Mouse (Mus musculus): ENCODE measurements around the gene Pgghg. TPM values are rescaled to one million over a fixed set of nuclear protein-coding genes. Genes with fewer than 3 reads are reported as not detected.
"Not testable (repeated sequence)": the region's sequence is repeated elsewhere in the genome, so short reads cannot be mapped to it uniquely, and the experiment has no call there.

Pgghg gene
- total RNA-seq, 2 experiments from 2014 or later = 4.5 to 4.7 TPM

- DNase-seq (ENCODE audit: extremely low spot score in 1 of 2, low spot score in 2 of 2) = no peak
- Histone ChIP-seq H3K4me3 (no peak overlapping the region), H3K27ac (no peak overlapping the region)
- TF ChIP-seq CTCF (IDR thresholded peaks at IDR 0.05) = no peak
- intact Hi-C loops (cut with DNase I) = no loop called here
These were observed 18.8 kb downstream of the Pgghg start for GRCm38 (mm10) chr7:140960026-140960425.

- TF ChIP-seq CTCF (IDR thresholded peaks at IDR 0.05) = no peak
- intact Hi-C loops (cut with DNase I) = no loop called here
- H3K4me3 ChIP-seq = no peak overlapping the region
- DNase-seq (ENCODE audit: extremely low spot score in 1 of 2, low spot score in 2 of 2) = no peak
- no peak overlapping the region for H3K27ac ChIP-seq
These were observed 20.2 kb downstream of the Pgghg start for GRCm38 (mm10) chr7:140961416-140961815.

GRCm38 (mm10) chr7:140962733-140963132 is 21.5 kb downstream of the Pgghg start:
- DNase-seq (ENCODE audit: extremely low spot score in 1 of 2, low spot score in 2 of 2) = no peak
- TF ChIP-seq CTCF (IDR thresholded peaks at IDR 0.05) = no peak
- intact Hi-C loops (cut with DNase I) = no loop called here
- H3K27ac ChIP-seq = no peak overlapping the region
- H3K4me3 ChIP-seq = no peak overlapping the region

GRCm38 (mm10) chr7:140966921-140967320 is 25.7 kb downstream of the Pgghg start, which contains the start of gene Ifitm1:
TSS of gene Ifitm1 (plus strand) at chr7:140967221.
- Histone ChIP-seq H3K4me3 (no peak within 1 kb of the TSS), H3K27ac (no peak within 1 kb of the TSS)
- TF ChIP-seq CTCF (IDR thresholded peaks at IDR 0.05) = no peak
- intact Hi-C loops (cut with DNase I) = no loop called here
- DNase-seq (ENCODE audit: extremely low spot score in 1 of 2, low spot score in 2 of 2) = no peak

GRCm38 (mm10) chr7:140967862-140968591 is 26.8 kb downstream of the Pgghg start:
- Histone ChIP-seq H3K27ac (no peak overlapping the region), H3K4me3 (no peak overlapping the region)
- DNase-seq (ENCODE audit: extremely low spot score in 1 of 2, low spot score in 2 of 2) = no peak
- intact Hi-C loops (cut with DNase I) = no loop called here
- TF ChIP-seq CTCF (IDR thresholded peaks at IDR 0.05) = no peak

GRCm38 (mm10) chr7:140968710-140969109 is 27.5 kb downstream of the Pgghg start:
- DNase-seq (ENCODE audit: extremely low spot score in 1 of 2, low spot score in 2 of 2); H3K27ac ChIP-seq; H3K4me3 ChIP-seq; intact Hi-C loops (cut with DNase I): not testable (repeated sequence)

GRCm38 (mm10) chr7:140970931-140971330 is 29.7 kb downstream of the Pgghg start:
- no peak overlapping the region for H3K4me3 ChIP-seq
- intact Hi-C loops (cut with DNase I) = no loop called here
- DNase-seq (ENCODE audit: extremely low spot score in 1 of 2, low spot score in 2 of 2) = no peak
- no peak overlapping the region for H3K27ac ChIP-seq
- TF ChIP-seq CTCF (IDR thresholded peaks at IDR 0.05) = no peak

GRCm38 (mm10) chr7:140971479-140972171 is 30.4 kb downstream of the Pgghg start:
- intact Hi-C loops (cut with DNase I) = no loop called here
- Histone ChIP-seq H3K4me3 (no peak overlapping the region), H3K27ac (no peak overlapping the region)
- DNase-seq (ENCODE audit: extremely low spot score in 1 of 2, low spot score in 2 of 2) = no peak
- TF ChIP-seq CTCF (IDR thresholded peaks at IDR 0.05) = no peak

- intact Hi-C loops (cut with DNase I) = no loop called here
- Histone ChIP-seq H3K27ac (no peak overlapping the region; the same call in 1 of the 2 replicates), H3K4me3 (no peak overlapping the region)
- DNase-seq (ENCODE audit: extremely low spot score in 1 of 2, low spot score in 2 of 2) = no peak
- no peak for TF ChIP-seq CTCF (IDR thresholded peaks at IDR 0.05)
These were observed 32.4 kb downstream of the Pgghg start for GRCm38 (mm10) chr7:140973396-140974165.

- Histone ChIP-seq H3K27ac (no peak overlapping the region), H3K4me3 (no peak overlapping the region)
- TF ChIP-seq CTCF (IDR thresholded peaks at IDR 0.05) = no peak
- intact Hi-C loops (cut with DNase I) = no loop called here
- no peak for DNase-seq (ENCODE audit: extremely low spot score in 1 of 2, low spot score in 2 of 2)
These were observed 33.7 kb downstream of the Pgghg start for GRCm38 (mm10) chr7:140974940-140975339.

GRCm38 (mm10) chr7:140975465-140975864 is 34.3 kb downstream of the Pgghg start:
- H3K27ac ChIP-seq = no peak overlapping the region
- DNase-seq (ENCODE audit: extremely low spot score in 1 of 2, low spot score in 2 of 2) = no peak
- TF ChIP-seq CTCF (IDR thresholded peaks at IDR 0.05) = no peak
- intact Hi-C loops (cut with DNase I) = no loop called here
- H3K4me3 ChIP-seq = no peak overlapping the region

- H3K27ac ChIP-seq; intact Hi-C loops (cut with DNase I); DNase-seq (ENCODE audit: extremely low spot score in 1 of 2, low spot score in 2 of 2); H3K4me3 ChIP-seq: not testable (repeated sequence)
These were observed 35.5 kb downstream of the Pgghg start for GRCm38 (mm10) chr7:140976720-140977119.

Data from left cerebral cortex, adult 2 months (tissue).